Mouse (Mus musculus) CD4-positive, CD25-positive, alpha-beta regulatory T cell, adult 9 weeks (primary cell): ENCODE measurements around the gene Dennd5b. TPM values are rescaled to one million over a fixed set of nuclear protein-coding genes. Genes with fewer than 3 reads are reported as not detected.

Experiments used
- polyA plus RNA-seq: library from polyadenylated mRNA; unstranded; fragments of 100-300 nt; shearing (Covaris generic); gene quantifications from one replicate; pipeline ENCODE4 v1.2.1, GENCODE M21; 2017

Gene Dennd5b
- polyA plus RNA-seq: 0.15 TPM

GRCm38 (mm10) chr6:149101076-149101942, at the start of gene Dennd5b:
Gene Dennd5b, minus strand, starts transcription at chr6:149101680.

GRCm38 (mm10) chr6:149139471-149139870, 38.0 kb upstream of the Dennd5b start, which contains the start of gene Etfbkmt:
Gene Etfbkmt, plus strand, starts transcription at chr6:149139849.

DNA sequence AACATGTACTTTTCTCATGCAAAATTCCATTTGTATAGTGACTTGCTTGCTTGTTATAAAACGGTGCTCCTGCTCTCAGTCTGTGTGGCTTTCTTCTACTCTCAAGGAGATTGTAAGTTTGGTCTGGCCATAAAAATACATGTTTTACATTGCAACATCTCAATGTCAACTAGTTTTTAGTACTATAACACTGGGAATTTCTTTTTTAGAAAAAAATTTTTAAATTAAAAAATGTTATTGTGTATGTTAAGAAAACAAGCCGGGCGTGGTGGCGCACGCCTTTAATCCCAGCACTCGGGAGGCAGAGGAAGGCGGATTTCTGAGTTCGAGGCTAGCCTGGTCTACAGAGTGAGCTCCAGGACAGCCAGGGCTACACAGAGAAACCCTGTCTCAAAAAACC, 28.4 kb upstream of the Dennd5b start, which contains the start of gene Gm10203:
TSS of gene Gm10203 (plus strand) at position 301 of the 400 bp plus-strand sequence.

GRCm38 (mm10) chr6:148946409-148946742, 155.1 kb downstream of the Dennd5b start, which contains the start of gene Sinhcaf:
Gene Sinhcaf, minus strand, starts transcription at chr6:148946467.

Other genes starting within 250 kb of the Dennd5b start
- 4.5 TPM for gene Caprin2, start 205.4 kb downstream of the Dennd5b start, polyA plus RNA-seq
- 51.3 TPM for gene Sinhcaf, start 155.2 kb downstream of the Dennd5b start, polyA plus RNA-seq
- not detected for gene Gm10203, start 28.5 kb upstream of the Dennd5b start, polyA plus RNA-seq
- gene Etfbkmt, start 38.2 kb upstream of the Dennd5b start, polyA plus RNA-seq: 83.5 TPM
- gene Amn1, start 87.0 kb upstream of the Dennd5b start, polyA plus RNA-seq: 30.7 TPM
- gene Resf1, start 207.7 kb upstream of the Dennd5b start, polyA plus RNA-seq: 247 TPM